Mouse (Mus musculus): Measurements from ENCODE around the gene Irf1.
"Not testable (repeated sequence)": the region's sequence is repeated elsewhere in the genome, so short reads cannot be mapped to it uniquely, and the experiment has no call there.

Irf1 gene

GRCm38 (mm10) chr11:53769760-53770124, at the start of gene Irf1:
Gene Irf1, plus strand, starts transcription at chr11:53770014.
- peak; percentile 95 for DNase-seq

- no peak for DNase-seq
Observed at GRCm38 (mm10) chr11:53720715-53721114, 49.1 kb upstream of the Irf1 start, which contains the start of gene Il5. Gene Il5, plus strand, starts transcription at chr11:53720794.

- no peak for DNase-seq
Observed at GRCm38 (mm10) chr11:53731457-53731856, 38.4 kb upstream of the Irf1 start.

- no peak for DNase-seq
Observed at GRCm38 (mm10) chr11:53732244-53732643, 37.6 kb upstream of the Irf1 start.

- no peak for DNase-seq
Observed at GRCm38 (mm10) chr11:53733824-53734223, 36.0 kb upstream of the Irf1 start.

DNA sequence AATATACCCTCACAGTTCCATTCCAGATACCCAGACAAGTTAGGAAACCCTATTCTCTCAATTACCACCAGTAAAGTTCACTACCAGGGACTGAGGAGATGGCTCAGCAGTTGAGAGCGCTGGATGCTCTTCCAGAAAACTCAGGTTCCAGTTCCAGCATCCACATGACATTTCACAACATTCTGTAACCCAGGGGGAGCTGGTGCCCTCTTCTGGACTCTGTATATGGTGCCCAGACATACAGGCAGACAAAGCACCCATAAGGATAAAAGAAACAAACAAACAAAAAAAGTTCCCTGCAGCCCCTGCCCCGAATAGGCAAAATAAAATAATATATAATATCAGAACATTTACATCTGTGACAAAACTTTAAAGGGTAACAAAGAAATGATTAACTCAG, 35.4 kb upstream of the Irf1 start:
- no peak for DNase-seq

GRCm38 (mm10) chr11:53734970-53735681, 34.7 kb upstream of the Irf1 start:
- DNase-seq: no peak

GRCm38 (mm10) chr11:53735682-53736245, 34.0 kb upstream of the Irf1 start:
- peak; percentile 69 for DNase-seq

DNA sequence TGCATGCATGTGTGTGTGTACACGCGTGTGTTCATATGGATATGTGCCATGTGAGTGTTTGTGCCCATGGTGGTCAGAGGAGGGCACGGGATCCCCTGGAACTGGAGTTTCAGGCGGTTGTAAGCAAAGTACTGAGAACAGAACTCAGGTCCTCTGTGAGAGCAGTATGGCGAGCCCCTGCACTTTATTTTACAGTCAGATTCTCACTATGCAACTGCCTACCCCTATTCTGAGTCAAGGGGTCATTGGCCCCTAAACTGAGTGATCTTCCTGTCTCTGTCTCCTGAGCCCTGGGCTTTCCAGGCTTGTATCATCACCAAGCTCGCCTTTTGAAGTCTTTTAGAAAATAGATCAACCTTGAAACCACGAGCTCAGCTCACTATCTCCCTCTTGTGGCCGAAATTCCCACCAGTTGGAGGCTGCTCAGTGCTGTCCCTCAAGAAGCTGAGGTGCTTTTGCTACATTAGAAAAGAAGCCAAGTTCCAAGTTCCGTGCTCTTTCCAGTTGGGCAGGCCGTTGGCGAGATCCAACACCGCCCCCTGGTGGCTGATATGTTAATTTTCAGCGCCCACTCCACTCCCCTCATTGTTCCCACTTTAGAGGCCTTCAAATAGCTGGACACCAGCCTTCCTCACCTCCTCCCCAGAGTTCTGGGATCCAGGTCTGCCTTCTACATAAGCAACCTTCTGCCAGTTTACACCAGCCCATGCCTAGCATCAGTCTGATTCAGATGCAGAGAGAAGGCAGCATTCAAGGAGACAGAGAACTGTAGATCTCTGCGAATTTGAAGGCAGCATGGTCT, 32.8 kb upstream of the Irf1 start:
- peak; percentile 80 for DNase-seq

- DNase-seq: peak; percentile 72
Observed at GRCm38 (mm10) chr11:53737573-53737946, 32.3 kb upstream of the Irf1 start.

GRCm38 (mm10) chr11:53742353-53742752, 27.5 kb upstream of the Irf1 start:
- DNase-seq: peak; percentile 38

DNA sequence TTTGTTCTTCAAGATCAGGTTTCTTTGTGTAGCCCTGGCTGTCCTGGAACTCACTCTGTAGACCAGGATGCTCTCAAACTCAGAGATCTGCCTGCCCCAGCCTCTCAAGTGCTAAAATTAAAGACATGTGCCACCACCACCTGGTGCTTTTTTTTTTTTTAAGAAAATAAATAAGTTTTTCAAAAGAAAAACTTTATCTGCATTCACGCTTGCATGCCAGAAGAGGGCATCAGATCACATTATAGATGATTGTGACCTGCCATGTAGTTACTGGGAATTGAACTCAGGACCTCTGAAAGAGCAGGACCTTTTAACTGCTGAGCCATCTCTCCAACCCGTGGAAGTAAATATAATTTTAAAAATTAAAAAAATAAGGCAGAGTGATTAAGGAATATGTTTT, 24.6 kb upstream of the Irf1 start:
- no peak for DNase-seq

DNA sequence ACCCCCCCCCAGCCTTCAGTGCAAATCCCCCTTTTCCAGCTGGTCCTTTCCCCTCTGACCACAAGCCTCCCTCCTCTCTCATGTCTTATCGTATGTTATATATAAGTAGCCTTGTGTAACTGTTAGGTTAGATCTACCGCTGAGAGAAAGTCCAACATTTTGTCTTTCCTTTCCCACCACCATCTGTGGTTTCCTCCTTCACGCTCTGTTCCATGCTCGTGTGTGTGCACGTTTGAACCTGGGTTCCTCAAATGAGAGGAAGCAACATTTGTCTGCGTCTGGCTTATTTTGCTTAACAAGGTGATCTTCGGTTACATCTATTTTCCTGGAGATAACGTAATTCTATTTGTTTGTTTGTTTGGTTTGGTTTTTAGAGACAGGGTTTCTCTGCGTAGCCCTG, 21.8 kb upstream of the Irf1 start:
- DNase-seq: no peak

DNA sequence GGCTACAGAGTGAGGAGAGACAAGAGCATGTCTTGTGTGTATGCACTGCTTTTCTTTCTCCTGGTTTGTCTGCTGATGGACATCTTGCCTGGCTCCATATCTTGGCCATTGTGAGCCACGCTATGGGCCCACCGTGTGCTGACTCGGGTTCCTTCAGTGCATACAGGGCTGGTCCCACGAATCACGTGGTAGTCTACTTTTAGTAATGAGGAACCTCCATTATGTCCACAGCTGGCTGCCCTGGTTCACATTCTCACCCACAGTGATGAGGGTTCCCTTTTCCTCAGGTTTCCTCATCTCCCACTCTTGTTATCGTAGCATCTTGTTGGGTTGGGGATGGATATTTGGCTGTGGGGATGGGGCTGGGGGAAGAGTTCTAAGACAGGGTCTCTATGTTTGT, 21.2 kb upstream of the Irf1 start:
- DNase-seq: no peak

DNA sequence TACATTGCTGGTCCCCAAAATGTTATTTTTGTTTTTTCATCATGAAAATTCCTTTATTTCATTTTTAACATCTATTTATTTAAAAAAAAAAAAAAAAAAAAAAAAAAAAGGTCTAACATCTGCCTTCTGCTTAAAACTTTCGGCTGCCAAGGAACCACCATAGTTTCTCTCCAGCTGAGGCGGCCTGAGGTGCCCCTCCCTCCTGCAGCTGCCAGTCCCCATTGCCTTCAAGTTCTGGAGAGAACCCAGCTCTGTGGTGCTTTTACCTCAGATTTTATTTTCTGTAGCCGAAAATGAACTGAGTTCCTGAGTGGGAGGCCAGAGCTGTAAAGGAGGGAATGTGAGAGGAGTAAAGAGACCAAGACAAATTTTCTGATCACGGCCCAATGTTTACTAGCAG, 20.5 kb upstream of the Irf1 start:
- no peak for DNase-seq

GRCm38 (mm10) chr11:53749716-53750352, 20.0 kb upstream of the Irf1 start:
- DNase-seq: no peak

- DNase-seq: no peak
Observed at GRCm38 (mm10) chr11:53755011-53755595, 14.7 kb upstream of the Irf1 start.

DNA sequence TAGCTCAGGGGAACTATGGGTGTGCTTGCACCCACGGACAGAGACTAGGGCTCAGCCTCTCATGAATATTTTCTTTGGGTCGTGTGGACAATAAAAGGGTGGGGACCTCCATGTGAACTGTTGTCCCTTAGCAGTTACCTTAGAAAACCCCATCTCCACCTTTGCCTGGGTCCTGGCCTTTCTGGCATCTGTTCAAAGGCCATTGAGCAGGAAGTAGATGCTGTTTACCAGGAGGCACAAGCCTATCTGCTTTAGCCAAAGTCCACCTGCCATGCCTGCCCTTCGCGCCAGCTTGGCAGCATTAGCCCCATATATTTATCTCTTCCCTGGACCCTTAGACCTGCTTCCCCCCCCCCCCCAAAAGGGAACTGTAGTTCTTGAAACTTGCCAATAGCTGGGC, 12.2 kb upstream of the Irf1 start:
- no peak for DNase-seq

DNA sequence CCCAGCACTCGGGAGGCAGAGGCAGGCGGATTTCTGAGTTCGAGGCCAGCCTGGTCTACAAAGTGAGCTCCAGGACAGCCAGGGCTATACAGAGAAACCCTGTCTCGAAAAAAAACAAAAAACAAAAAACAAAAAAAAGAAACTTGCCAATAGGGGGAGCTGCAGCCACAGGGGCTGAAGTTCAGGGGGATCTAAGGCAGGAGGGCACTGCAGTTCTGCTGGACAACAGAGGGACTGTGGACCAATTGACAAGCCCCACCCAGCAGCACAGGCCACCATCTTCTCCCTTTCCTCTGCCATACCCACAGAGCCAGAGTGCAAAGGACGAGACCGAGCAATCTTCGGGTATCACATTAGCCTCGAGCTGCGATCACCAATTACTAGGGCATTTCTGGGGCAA, 11.8 kb upstream of the Irf1 start:
- not testable (repeated sequence) for DNase-seq

- DNase-seq: peak; percentile 47
Observed at GRCm38 (mm10) chr11:53758791-53759351, 10.9 kb upstream of the Irf1 start.

DNA sequence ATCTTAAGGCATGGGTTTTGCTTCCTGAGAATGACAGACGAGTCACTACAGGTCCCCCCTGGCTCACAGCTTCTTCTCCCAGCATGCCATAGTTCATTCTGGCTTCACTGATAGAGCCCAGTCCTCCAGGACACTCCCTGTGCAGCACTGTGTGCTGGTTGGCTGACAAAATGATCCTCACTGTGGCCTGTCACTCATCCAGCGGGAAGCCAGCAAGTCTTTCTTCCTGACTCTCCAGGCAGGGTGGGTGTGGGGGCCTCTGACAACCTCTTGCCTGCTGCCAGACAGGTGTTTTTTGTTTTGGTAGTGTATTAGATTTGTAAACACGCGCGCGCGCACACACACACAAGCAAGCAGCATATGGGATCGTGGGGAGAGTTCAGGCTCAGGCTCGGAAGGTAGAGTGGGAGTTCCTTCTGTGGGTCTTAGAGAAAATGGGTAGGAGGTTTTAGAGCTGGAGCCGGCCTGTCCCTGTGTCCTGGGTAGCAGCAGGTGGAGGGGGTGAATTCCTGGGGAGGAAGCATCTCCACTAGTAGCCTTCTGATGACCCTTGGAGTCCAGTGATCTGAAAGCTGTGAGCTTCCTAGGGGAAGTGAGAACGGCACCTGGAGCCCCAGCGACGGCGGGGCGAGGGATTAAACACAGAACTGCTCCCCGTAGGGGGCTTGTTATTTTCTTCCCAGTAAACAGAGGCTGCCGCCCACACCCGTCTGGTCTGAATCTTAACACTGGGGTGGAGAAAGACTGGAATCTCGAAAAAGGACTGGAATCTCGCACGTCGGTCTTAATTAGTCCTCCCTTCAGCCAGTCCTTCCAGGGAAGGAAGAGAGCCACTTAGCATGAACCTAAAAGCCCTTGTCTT, 10.0 kb upstream of the Irf1 start:
- no peak for DNase-seq

DNA sequence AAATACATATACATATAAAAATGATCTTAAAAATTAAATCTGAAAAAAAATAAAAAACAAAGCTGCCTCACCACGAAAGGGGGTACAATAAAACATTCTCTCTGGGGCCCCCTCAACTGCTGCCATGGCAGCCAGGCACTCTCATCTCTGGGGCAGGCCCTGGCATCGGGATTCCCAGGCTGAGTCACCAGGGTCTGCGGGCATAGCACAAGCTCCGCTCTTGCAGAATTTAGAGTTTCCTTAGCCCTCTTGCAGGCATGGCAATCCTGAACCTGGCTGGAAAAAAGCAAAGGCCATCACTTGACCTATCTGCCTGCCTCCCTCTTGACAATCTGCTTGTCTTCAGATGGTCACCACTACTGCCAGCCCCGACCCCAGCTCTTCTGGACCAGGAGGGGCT, 8.5 kb upstream of the Irf1 start:
- DNase-seq: no peak

Data from kidney, postnatal 14 days (tissue).